Mouse (Mus musculus) testis, adult 2 months (tissue): ENCODE measurements around the gene Tmem267. TPM values are rescaled to one million over a fixed set of nuclear protein-coding genes. Genes with fewer than 3 reads are reported as not detected.

Source experiments
- H3K27ac ChIP-seq: fragments of 200-500 bp; 2 replicates; pipeline ENCODE4 v1.5.1; 2012; ENCODE audit warnings: low read depth, low read length; ENCODE audit not compliant: control insufficient read depth, insufficient read depth
- H3K27me3 ChIP-seq: fragments of 200-500 bp; 2 replicates; pipeline ENCODE4 v1.6.1; 2012; ENCODE audit warnings: mild to moderate bottlenecking, low read length, moderate library complexity; ENCODE audit not compliant: control insufficient read depth, insufficient read depth
- H3K36me3 ChIP-seq: fragments of 200-500 bp; 2 replicates; pipeline ENCODE4 v1.6.1; 2012; ENCODE audit warnings: mild to moderate bottlenecking, low read length; ENCODE audit not compliant: control insufficient read depth, insufficient read depth
- H3K4me1 ChIP-seq: fragments of 200-500 bp; 2 replicates; pipeline ENCODE4 v1.6.1; 2012; ENCODE audit warnings: low read length; ENCODE audit not compliant: control insufficient read depth, insufficient read depth
- H3K4me3 ChIP-seq: fragments of 200-500 bp; 2 replicates; pipeline ENCODE4 v1.5.1; 2012; ENCODE audit warnings: low read depth, mild to moderate bottlenecking, low read length, moderate library complexity, mixed read lengths; ENCODE audit not compliant: control insufficient read depth
- CTCF ChIP-seq: fragments of 200-500 bp; IDR thresholded peaks from 2 replicates; pipeline ENCODE4 v1.5.1; 2012; ENCODE audit warnings: low read depth, mild to moderate bottlenecking, inconsistent platforms, low read length, moderate library complexity; ENCODE audit not compliant: control insufficient read depth, insufficient read depth, insufficient replicate concordance
- POLR2A ChIP-seq: fragments of 200-500 bp; IDR thresholded peaks from 2 replicates; pipeline ENCODE4 v1.6.1; 2012; ENCODE audit warnings: low read depth, mild to moderate bottlenecking, inconsistent platforms, low read length, moderate library complexity; ENCODE audit not compliant: control insufficient read depth
- polyA plus RNA-seq: library from polyadenylated mRNA; depleted of rRNA; stranded (reverse); fragments of >200 nt; gene quantifications from 2 replicates; pipeline ENCODE4 v1.2.3, GENCODE M21; 2012; rRNA removed

The Tmem267 gene
- polyA plus RNA-seq, 1 experiment = 309 TPM

DNA sequence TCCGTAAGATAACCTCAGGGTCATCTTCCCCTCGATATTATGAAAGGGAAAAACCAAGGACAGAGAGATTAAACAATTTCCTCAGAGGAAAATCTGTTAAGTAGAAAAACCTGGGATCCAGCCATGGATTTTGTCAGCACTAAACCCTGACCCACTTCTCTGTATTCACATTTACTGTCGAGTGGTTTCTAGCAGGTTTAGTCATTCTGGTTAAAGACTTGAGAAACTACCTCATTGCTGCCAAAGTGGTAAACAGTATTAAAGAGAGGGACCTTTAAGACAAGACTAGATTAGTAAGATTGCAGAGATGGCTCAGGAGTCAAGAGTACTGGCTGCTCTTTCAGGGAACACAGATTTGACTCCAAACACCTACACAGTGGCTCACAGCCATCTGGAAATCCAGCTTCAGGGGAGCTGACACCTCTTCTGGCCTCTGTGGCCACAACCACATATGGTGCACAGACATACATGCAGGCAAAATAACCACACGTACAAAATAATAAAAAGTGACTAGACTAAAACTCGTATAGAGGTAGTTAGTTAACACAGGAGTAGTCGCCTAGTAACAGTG is 169.1 kb downstream of the Tmem267 start:
- H3K27ac ChIP-seq = no peak overlapping the region
- TF ChIP-seq CTCF (no peak), POLR2A (no peak)
- no peak overlapping the region for H3K4me3 ChIP-seq
- no peaks in the 10 kb centered on the region for H3K27me3 ChIP-seq
- no peaks in the 10 kb centered on the region for H3K4me1 ChIP-seq
- H3K36me3 ChIP-seq = no peaks in the 10 kb centered on the region

Other genes with a start within 250 kb of the Tmem267 start
- 16.7 and 18.1 TPM in 2 replicates for gene Paip1, start 59.4 kb upstream of the Tmem267 start, polyA plus RNA-seq
- 19.4 and 36.1 TPM in 2 replicates for gene 4833420G17Rik, start 25.3 kb upstream of the Tmem267 start, polyA plus RNA-seq
- 154 and 184 TPM in 2 replicates for gene 3110070M22Rik, start 344 bp downstream of the Tmem267 start, polyA plus RNA-seq
- 2.3 and 3.7 TPM in 2 replicates for gene Ccl28, start 135.8 kb downstream of the Tmem267 start, polyA plus RNA-seq
- gene Hmgcs1, start 202.3 kb downstream of the Tmem267 start, polyA plus RNA-seq = 24.1 and 27.6 TPM in 2 replicates